Mouse (Mus musculus) B cell, adult 62 days (primary cell): ENCODE results near the gene Otud7a. TPM values are rescaled to one million over a fixed set of nuclear protein-coding genes. Genes with fewer than 3 reads are reported as not detected.

Experiments used
- total RNA-seq: library from RNA; stranded (reverse); gene quantifications from 4 replicates; pipeline ENCODE4 v1.2.4, GENCODE M21; 2023

Otud7a gene
- not detected in 4 replicates for total RNA-seq

DNA sequence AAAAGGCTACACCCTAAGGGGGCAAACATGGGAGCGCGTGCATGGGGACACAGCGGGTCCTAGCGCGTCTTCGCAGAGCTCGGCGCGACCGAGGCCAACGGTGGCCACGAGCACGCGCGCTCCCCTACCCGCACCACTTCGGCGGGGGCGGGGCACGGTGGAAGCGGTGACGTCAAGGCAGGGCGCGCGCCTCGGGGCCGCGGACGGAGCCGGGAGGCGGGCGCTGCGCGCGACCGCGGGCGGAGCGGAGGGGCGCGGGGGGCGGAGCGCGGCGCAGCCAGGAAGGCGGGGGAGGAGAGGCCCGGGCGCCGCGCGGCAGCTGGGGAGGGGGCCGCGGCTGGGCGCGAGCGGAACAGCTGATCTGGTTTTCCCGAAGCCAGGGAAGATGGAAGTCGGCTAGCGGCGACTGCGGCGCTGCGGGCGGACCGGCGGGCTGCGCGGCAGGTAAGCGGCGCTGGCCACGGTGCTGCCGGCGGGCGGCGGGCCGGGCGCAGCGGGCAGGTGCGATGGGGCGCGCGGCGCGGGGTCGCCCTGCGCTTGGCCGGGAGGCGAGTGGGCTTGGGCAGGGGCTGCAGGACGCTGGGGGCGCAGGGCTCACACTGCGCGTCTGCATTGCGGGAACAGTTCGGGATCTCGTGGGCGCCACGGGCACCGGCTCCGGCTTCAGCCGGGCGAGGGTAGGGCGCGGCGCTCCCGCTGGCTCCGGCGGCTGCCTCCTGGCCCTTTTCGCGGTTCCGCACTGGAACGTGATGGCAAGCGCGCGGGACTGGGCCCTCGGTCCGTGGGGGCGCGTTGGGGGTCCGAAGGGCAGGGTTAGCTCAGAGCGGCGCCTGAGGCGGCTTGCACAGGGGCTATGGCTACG lies at the start of gene Otud7a:
Gene Otud7a, plus strand, starts transcription at position 268 of the 862 bp plus-strand sequence.

Other genes starting within 250 kb of the Otud7a start
- gene Chrna7, start 232.2 kb upstream of the Otud7a start, total RNA-seq: not detected in 4 replicates